20 mouse cellular contexts compared by ENCODE assay signal in the genomic region with DNA sequence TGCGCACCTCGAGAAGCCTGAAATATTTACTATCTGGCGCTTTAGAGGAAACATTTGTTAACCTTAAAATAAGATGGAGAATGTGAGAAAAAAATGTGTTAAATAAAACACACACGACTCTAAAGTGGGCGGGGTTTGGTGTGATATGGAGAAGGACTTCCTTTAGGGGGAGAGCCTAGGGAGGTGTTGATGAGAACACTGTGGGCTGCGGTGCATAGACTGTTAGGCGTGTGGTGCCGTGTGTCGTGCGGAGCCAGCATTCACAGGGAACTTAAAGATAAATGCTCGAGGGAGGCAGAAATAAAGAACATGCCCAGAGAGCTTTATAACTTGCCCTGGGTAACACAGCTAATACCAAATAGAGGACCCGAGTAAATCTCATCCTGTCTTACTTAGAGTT.
DNase-seq lines count a peak whose midpoint lies in the region; ATAC-seq and TF ChIP-seq lines count a peak whose summit lies in the region.
"Had no signal": no experiment of that assay in that cellular context is flagged by ENCODE, and none has a peak within 500 bp of the region (broad histone marks: within the 10 kb centered on the region; RNA-seq: fewer than 3 reads in every experiment).

No protein-coding gene starts in this region.

- peak; percentile 84 for ATAC-seq in frontal cortex, adult (ENCODE audit: low TSS enrichment)
- ATAC-seq: activated CD4-positive, CD25-positive, alpha-beta regulatory T cell, adult 4 months; CD4-positive, CD25-positive, alpha-beta regulatory T cell, adult 4 months; Patski had no signal

- H3K4me3 ChIP-seq in lung, adult 2 months (replicated peaks; ENCODE audit: extremely low read depth, low read depth, low read length), result no peak overlapping the region

- no peaks in the 10 kb centered on the region for H3K4me1 ChIP-seq in lung, adult 2 months (ENCODE audit: control insufficient read depth, insufficient read depth, low read length)

- TF ChIP-seq CTCF in lung, adult 2 months (IDR thresholded peaks at IDR 0.05; ENCODE audit: insufficient read depth, low read length), result no peak

- WGBS in lung, adult 2 months, result 74% methylated on average over 12 of the region's 12 CpGs

- no peak for DNase-seq in frontal cortex, postnatal 25 days (ENCODE audit: low spot score in 2 of 2)
- DNase-seq in R1 (ENCODE audit: low read depth, low spot score), result peak; percentile 42
- peak; percentile 56 for DNase-seq in brain, adult 2 months (ENCODE audit: low read depth, low spot score)
- DNase-seq in telencephalon, adult 2 months (ENCODE audit: low read depth, low spot score), result peak; percentile 58
- DNase-seq in lung, adult 2 months, result no peak
- DNase-seq in cerebellum, postnatal 14 days, result no peak
- no peak for DNase-seq in urinary bladder, adult 18-20 months (ENCODE audit: low spot score in 2 of 2)
- DNase-seq: adrenal gland, adult 2 months; adrenal gland, adult 8-10 months; adrenal gland, postnatal 10 days; adrenal gland, postnatal 14 days; adrenal gland, postnatal 25 days; adrenal gland, postnatal 36 days; B cell, adult 2 months; cerebellum, adult 11 months; cerebellum, adult 11-12 months had no signal

- no peak for TF ChIP-seq POLR2A in lung, adult 2 months (IDR thresholded peaks at IDR 0.05; ENCODE audit: borderline replicate concordance, extremely low read depth, low read depth, low read length)

Comparison
In these comparisons a context has a peak if more than half of its experiments do, and no peak if none do; other contexts are left out.
1. DNase-seq: peak in R1 (single experiment), brain, adult 2 months (single experiment) and telencephalon, adult 2 months (single experiment); none in frontal cortex, postnatal 25 days (0 of 2), lung, adult 2 months (single experiment), cerebellum, postnatal 14 days (0 of 2) and urinary bladder, adult 18-20 months (0 of 2).